Mouse (Mus musculus) liver, embryonic 11.5 days (tissue): ENCODE measurements at regions not wholly inside any gene's neighbourhood (a gene's known extent, or its start where the extent isn't known, plus 50 kb on each side); places are given as distances from the start of the nearest gene placed in this dataset.

Experiments
- ATAC-seq: fragments of 200-750 bp; cut with Nextera tagmentation; replicated peaks from 2 replicates; pipeline ENCODE4 v1.8.0; 2017; ENCODE audit warnings: moderate number of reproducible peaks, mild to moderate bottlenecking, moderate TSS enrichment, moderate library complexity; ENCODE audit not compliant: low FRiP score
- DNase-seq: peaks from one replicate; pipeline ENCODE4 v3.0.0-alpha.2; 2017; ENCODE audit warnings: low spot score
- H3K27ac ChIP-seq: fragments of 300-500 bp; sonication (generic); 2 replicates; pipeline ENCODE4 v1.5.1; 2014; ENCODE audit warnings: mild to moderate bottlenecking, low read depth, low read length, control low read depth
- H3K27me3 ChIP-seq: fragments of 300-500 bp; sonication (generic); replicated peaks from 2 replicates; pipeline ENCODE4 v1.6.1; 2014; ENCODE audit warnings: low read length, mixed read lengths; ENCODE audit not compliant: control insufficient read depth, insufficient read depth
- H3K36me3 ChIP-seq: fragments of 300-500 bp; sonication (generic); 2 replicates; pipeline ENCODE4 v1.6.1; 2014; ENCODE audit warnings: mild to moderate bottlenecking, low read length, moderate library complexity, mixed read lengths; ENCODE audit not compliant: control insufficient read depth, insufficient read depth
- H3K4me1 ChIP-seq: fragments of 300-500 bp; sonication (generic); replicated peaks from 2 replicates; pipeline ENCODE4 v1.6.1; 2014; ENCODE audit warnings: low read length, mixed read lengths; ENCODE audit not compliant: control insufficient read depth, insufficient read depth
- H3K4me2 ChIP-seq: fragments of 300-500 bp; sonication (generic); 2 replicates; pipeline ENCODE4 v1.6.1; 2014; ENCODE audit warnings: mild to moderate bottlenecking, control low read depth, moderate library complexity
- H3K4me3 ChIP-seq: fragments of 300-500 bp; sonication (generic); 2 replicates; pipeline ENCODE4 v1.5.1; 2014; ENCODE audit warnings: low read depth, low read length, control low read depth
- H3K9ac ChIP-seq: fragments of 300-500 bp; sonication (generic); 2 replicates; pipeline ENCODE4 v1.6.1; 2014; ENCODE audit warnings: low read depth, low read length, control low read depth
- H3K9me3 ChIP-seq: fragments of 300-500 bp; sonication (generic); 2 replicates; pipeline ENCODE4 v1.6.1; 2016; ENCODE audit warnings: low read length, inconsistent platforms, mixed read lengths; ENCODE audit not compliant: control insufficient read depth
- WGBS: fragments of 180-500 bp; shearing (Covaris S2); extraction: QIAGEN DNeasy Blood & Tissue Kit; methylation state at CpG from one replicate; pipeline ENCODE4 v1.1.7; 2014; 5-methylcytosine and 5-hydroxymethylcytosine counted together

GRCm38 (mm10) chr8:113977072-113977471 is 128.5 kb upstream of the Adamts18 start:
- no peak for DNase-seq
- H3K9me3 ChIP-seq: no peaks in the 10 kb centered on the region
- no peaks in the 10 kb centered on the region for H3K36me3 ChIP-seq
- H3K9ac ChIP-seq: no peak overlapping the region
- H3K4me1 ChIP-seq: no peaks in the 10 kb centered on the region
- no peak overlapping the region for H3K4me2 ChIP-seq
- ATAC-seq: no peak
- 39% methylated on average over 4 of the region's 4 CpGs for WGBS
- peaks cover 3% of the 10 kb centered on the region; the same call in 1 of the 2 replicates for H3K27me3 ChIP-seq
- no peak overlapping the region for H3K27ac ChIP-seq
- no peak overlapping the region for H3K4me3 ChIP-seq

GRCm38 (mm10) chr8:113978946-113979345 is 130.4 kb upstream of the Adamts18 start:
- peaks cover 3% of the 10 kb centered on the region; the same call in 1 of the 2 replicates for H3K27me3 ChIP-seq
- no peaks in the 10 kb centered on the region for H3K4me1 ChIP-seq
- H3K4me3 ChIP-seq: no peak overlapping the region
- DNase-seq: no peak
- no peak overlapping the region for H3K4me2 ChIP-seq
- 49% methylated on average over 9 of the region's 9 CpGs for WGBS
- H3K36me3 ChIP-seq: no peaks in the 10 kb centered on the region
- H3K27ac ChIP-seq: no peak overlapping the region
- H3K9me3 ChIP-seq: no peaks in the 10 kb centered on the region
- ATAC-seq: no peak
- no peak overlapping the region for H3K9ac ChIP-seq

GRCm38 (mm10) chr8:113979837-113980236 is 131.3 kb upstream of the Adamts18 start:
- H3K36me3 ChIP-seq: no peaks in the 10 kb centered on the region
- DNase-seq (no peak), ATAC-seq (no peak)
- H3K4me1 ChIP-seq: no peaks in the 10 kb centered on the region
- no peaks in the 10 kb centered on the region for H3K9me3 ChIP-seq
- H3K27me3 ChIP-seq: peaks cover 3% of the 10 kb centered on the region; the same call in 1 of the 2 replicates
- H3K4me2 ChIP-seq: no peak overlapping the region
- H3K4me3 ChIP-seq: no peak overlapping the region
- H3K27ac ChIP-seq: no peak overlapping the region
- 87% methylated on average over 5 of the region's 5 CpGs for WGBS
- no peak overlapping the region for H3K9ac ChIP-seq

GRCm38 (mm10) chr8:113981339-113981738 is 132.8 kb upstream of the Adamts18 start:
- H3K4me3 ChIP-seq: no peak overlapping the region
- ATAC-seq (no peak), DNase-seq (no peak)
- no peaks in the 10 kb centered on the region for H3K36me3 ChIP-seq
- H3K27me3 ChIP-seq: peaks cover 3% of the 10 kb centered on the region; the same call in 1 of the 2 replicates
- H3K9me3 ChIP-seq: no peaks in the 10 kb centered on the region
- H3K27ac ChIP-seq: no peak overlapping the region
- no peak overlapping the region for H3K9ac ChIP-seq
- 11% methylated on average over 1 of the region's 1 CpGs for WGBS
- no peaks in the 10 kb centered on the region for H3K4me1 ChIP-seq
- H3K4me2 ChIP-seq: no peak overlapping the region

- ATAC-seq (no peak), DNase-seq (peak; percentile 59)
- H3K27ac ChIP-seq: no peak overlapping the region
- no peak overlapping the region for H3K9ac ChIP-seq
- H3K4me3 ChIP-seq: no peak overlapping the region
- peaks cover 3% of the 10 kb centered on the region; the same call in 1 of the 2 replicates for H3K27me3 ChIP-seq
- no peaks in the 10 kb centered on the region for H3K4me1 ChIP-seq
- 8% methylated on average over 10 of the region's 10 CpGs for WGBS
- H3K9me3 ChIP-seq: no peaks in the 10 kb centered on the region
- no peak overlapping the region for H3K4me2 ChIP-seq
- no peaks in the 10 kb centered on the region for H3K36me3 ChIP-seq
These were observed 136.3 kb upstream of the Adamts18 start for GRCm38 (mm10) chr8:113984845-113985244.

GRCm38 (mm10) chr8:113985471-113985870 is 136.9 kb upstream of the Adamts18 start:
- WGBS: 42% methylated on average over 11 of the region's 11 CpGs
- H3K9me3 ChIP-seq: no peaks in the 10 kb centered on the region
- H3K4me2 ChIP-seq: no peak overlapping the region
- ATAC-seq (no peak), DNase-seq (no peak)
- no peak overlapping the region for H3K27ac ChIP-seq
- H3K27me3 ChIP-seq: peaks cover 3% of the 10 kb centered on the region; the same call in 1 of the 2 replicates
- H3K4me3 ChIP-seq: no peak overlapping the region
- H3K9ac ChIP-seq: no peak overlapping the region
- no peaks in the 10 kb centered on the region for H3K4me1 ChIP-seq
- no peaks in the 10 kb centered on the region for H3K36me3 ChIP-seq

- H3K36me3 ChIP-seq: no peaks in the 10 kb centered on the region
- no peaks in the 10 kb centered on the region for H3K4me1 ChIP-seq
- no peak overlapping the region for H3K4me3 ChIP-seq
- H3K4me2 ChIP-seq: no peak overlapping the region
- 46% methylated on average over 7 of the region's 7 CpGs for WGBS
- H3K27me3 ChIP-seq: peaks cover 3% of the 10 kb centered on the region; the same call in 1 of the 2 replicates
- ATAC-seq (no peak), DNase-seq (no peak)
- H3K9ac ChIP-seq: no peak overlapping the region
- no peak overlapping the region for H3K27ac ChIP-seq
- no peaks in the 10 kb centered on the region for H3K9me3 ChIP-seq
These were observed 137.4 kb upstream of the Adamts18 start for GRCm38 (mm10) chr8:113985948-113986347.

GRCm38 (mm10) chr8:113990718-113991117 is 142.2 kb upstream of the Adamts18 start:
- Histone ChIP-seq H3K4me1 (no peaks in the 10 kb centered on the region), H3K4me2 (no peak overlapping the region), H3K36me3 (no peaks in the 10 kb centered on the region), H3K9me3 (no peaks in the 10 kb centered on the region), H3K27ac (no peak overlapping the region), H3K4me3 (no peak overlapping the region), H3K9ac (no peak overlapping the region), H3K27me3 (no peaks in the 10 kb centered on the region)
- WGBS: 82% methylated on average over 9 of the region's 9 CpGs
- ATAC-seq (no peak), DNase-seq (no peak)

GRCm38 (mm10) chr8:113998881-113999280 is 134.5 kb upstream of the Nudt7 start:
- Histone ChIP-seq H3K9ac (no peak overlapping the region), H3K36me3 (no peaks in the 10 kb centered on the region), H3K4me1 (no peaks in the 10 kb centered on the region), H3K27ac (no peak overlapping the region), H3K27me3 (no peaks in the 10 kb centered on the region), H3K9me3 (no peaks in the 10 kb centered on the region), H3K4me2 (no peak overlapping the region), H3K4me3 (no peak overlapping the region)
- no peak for ATAC-seq
- DNase-seq: no peak
- WGBS: 43% methylated on average over 6 of the region's 6 CpGs
